Mouse (Mus musculus): ENCODE data around the gene Rrp15.

DNA sequence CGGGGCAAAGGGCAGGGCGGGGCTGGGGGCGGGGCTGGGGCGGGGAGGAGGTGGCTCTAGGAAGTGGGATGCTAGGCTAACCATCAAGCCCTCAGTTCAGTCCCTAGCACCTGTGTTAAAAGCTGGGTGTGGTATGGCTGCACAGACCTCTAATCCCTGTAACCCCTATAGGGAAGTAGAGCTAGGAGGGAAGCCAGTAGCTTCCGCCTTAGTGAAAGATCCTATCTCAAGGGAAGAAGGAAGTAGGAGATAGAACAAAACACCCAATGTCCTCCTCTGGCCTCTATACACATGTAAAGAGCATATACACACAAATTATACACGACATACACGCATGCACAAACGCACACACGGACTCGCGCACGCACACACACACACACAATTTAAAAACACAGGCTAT lies 71.5 kb downstream of the Rrp15 start:
- TF ChIP-seq TAL1 (IDR thresholded peaks at IDR 0.05; ENCODE audit: low read length), result no peak
- no peak for TF ChIP-seq GATA1 (IDR thresholded peaks at IDR 0.05; ENCODE audit: low read length)
